Mouse (Mus musculus): ENCODE measurements at regions not wholly inside any gene's neighbourhood (a gene's known extent, or its start where the extent isn't known, plus 50 kb on each side); places are given as distances from the start of the nearest gene placed in this dataset.
"Not testable (repeated sequence)": the region's sequence is repeated elsewhere in the genome, so short reads cannot be mapped to it uniquely, and the experiment has no call there.

DNA sequence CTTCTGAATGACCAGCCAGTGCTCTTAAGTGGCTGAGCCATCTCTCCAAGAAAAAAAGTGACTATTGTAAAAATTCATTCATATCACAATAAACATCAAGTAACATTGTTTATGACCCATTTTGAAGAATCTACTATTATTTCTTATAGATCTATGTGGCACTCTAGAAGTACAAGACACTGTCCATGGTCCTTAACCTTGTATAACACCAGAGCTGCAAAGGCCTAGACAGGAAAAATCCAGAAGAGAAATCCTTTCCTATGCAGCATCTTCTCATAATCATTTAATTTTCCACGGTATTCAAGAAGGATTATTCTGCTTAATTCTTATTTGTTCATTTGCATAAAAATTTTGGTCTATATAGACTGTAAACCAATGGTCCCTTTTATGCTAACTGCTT is 304.7 kb upstream of the Pou3f2 start:
- 64% methylated on average over 1 of the region's 1 CpGs for WGBS
- Histone ChIP-seq H3K36me3 (ENCODE audit: insufficient read depth) (no peaks in the 10 kb centered on the region), H3K9me3 (ENCODE audit: low read depth, low read length) (no peaks in the 10 kb centered on the region), H3K27me3 (ENCODE audit: insufficient read depth, low read length) (no peaks in the 10 kb centered on the region), H3K4me3 (ENCODE audit: low read depth, low read length) (no peak overlapping the region), H3K9ac (no peak overlapping the region), H3K4me2 (no peak overlapping the region), H3K4me1 (ENCODE audit: insufficient read depth) (no peaks in the 10 kb centered on the region), H3K27ac (ENCODE audit: low read depth) (no peak overlapping the region)
- no peak for TF ChIP-seq CTCF (IDR thresholded peaks at IDR 0.05; ENCODE audit: low read depth)
- DNase-seq (peak; percentile 42), ATAC-seq (ENCODE audit: insufficient read depth) (no peak)

DNA sequence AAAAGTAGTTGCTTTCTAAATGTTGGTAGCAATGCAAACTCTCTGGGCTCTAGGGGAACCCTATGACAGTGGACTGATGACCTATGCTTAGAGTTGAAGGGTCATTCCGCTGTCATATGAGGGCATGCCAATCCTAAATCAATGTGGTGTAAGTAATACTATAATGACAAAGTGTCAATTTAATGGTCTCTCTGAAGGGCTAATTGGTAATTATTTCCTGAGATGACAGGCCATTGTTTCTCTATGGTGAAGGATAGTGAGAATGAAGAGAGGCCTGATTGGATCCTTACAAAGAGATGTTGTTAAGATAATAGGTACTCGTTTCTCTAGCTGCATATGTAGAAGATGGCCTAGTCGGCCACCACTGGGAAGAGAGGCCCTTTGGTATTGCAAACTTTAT is 299.7 kb upstream of the Pou3f2 start:
- no peaks in the 10 kb centered on the region for H3K36me3 ChIP-seq (ENCODE audit: insufficient read depth)
- H3K9ac ChIP-seq: no peak overlapping the region
- DNase-seq (no peak), ATAC-seq (ENCODE audit: insufficient read depth) (no peak)
- no peaks in the 10 kb centered on the region for H3K9me3 ChIP-seq (ENCODE audit: low read depth, low read length)
- no peak for TF ChIP-seq CTCF (IDR thresholded peaks at IDR 0.05; ENCODE audit: low read depth)
- no peak overlapping the region for H3K27ac ChIP-seq (ENCODE audit: low read depth)
- WGBS: 69% methylated on average over 3 of the region's 3 CpGs
- no peak overlapping the region for H3K4me3 ChIP-seq (ENCODE audit: low read depth, low read length)
- H3K27me3 ChIP-seq (ENCODE audit: insufficient read depth, low read length): no peaks in the 10 kb centered on the region
- H3K4me1 ChIP-seq (ENCODE audit: insufficient read depth): no peaks in the 10 kb centered on the region
- no peak overlapping the region for H3K4me2 ChIP-seq

DNA sequence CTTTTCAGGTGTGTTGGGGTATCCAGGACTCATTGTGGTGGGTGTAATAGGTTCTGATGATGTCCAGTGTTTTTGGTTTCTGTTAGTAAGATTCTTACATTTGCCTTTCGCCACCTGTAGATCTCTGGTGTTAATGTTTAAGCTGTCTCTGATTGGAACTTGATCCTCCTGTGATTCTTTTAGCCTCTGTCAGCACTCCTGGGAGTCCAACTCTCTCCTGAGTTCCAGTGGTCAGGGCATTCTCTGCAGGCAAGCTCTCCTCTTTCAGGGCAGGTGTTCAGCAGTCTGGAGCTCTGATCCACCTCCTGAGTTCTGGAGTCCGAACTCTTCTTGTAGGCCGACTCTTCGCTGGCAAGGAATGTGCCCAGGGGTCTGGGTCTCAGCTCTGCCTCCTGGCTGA is 274.9 kb upstream of the Pou3f2 start:
- H3K9me3 ChIP-seq (ENCODE audit: low read depth, low read length); H3K36me3 ChIP-seq (ENCODE audit: insufficient read depth); H3K4me3 ChIP-seq (ENCODE audit: low read depth, low read length); H3K4me1 ChIP-seq (ENCODE audit: insufficient read depth); H3K9ac ChIP-seq; H3K4me2 ChIP-seq; DNase-seq; ATAC-seq (ENCODE audit: insufficient read depth); H3K27me3 ChIP-seq (ENCODE audit: insufficient read depth, low read length); H3K27ac ChIP-seq (ENCODE audit: low read depth): not testable (repeated sequence)
- WGBS: 85% methylated on average over 4 of the region's 4 CpGs

All from lung, embryonic 14.5 days (tissue).